Mouse (Mus musculus): ENCODE measurements at regions not wholly inside any gene's neighbourhood (a gene's known extent, or its start where the extent isn't known, plus 50 kb on each side); places are given as distances from the start of the nearest gene placed in this dataset.

DNA sequence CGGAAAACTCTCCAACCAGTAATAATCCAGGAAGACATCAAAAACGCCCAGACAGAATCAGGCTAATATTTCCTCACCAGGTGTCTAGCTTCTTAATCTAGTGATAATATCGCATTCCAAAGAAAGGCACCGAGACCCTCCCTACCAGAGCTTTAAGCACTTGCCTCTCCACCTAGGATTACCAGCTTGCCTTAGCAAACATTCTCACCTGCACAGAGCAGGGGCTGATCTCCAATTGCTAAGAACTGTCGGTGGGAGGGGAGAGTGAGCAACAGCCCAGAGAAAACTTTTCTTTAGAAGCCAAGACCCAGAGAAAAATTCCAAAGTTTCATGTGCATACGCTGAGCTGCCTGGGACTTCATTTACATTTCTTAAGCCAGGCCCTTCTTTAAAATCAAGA, 511.6 kb upstream of the Atp11b start:
- TF ChIP-seq POLR2A (IDR thresholded peaks at IDR 0.05; ENCODE audit: borderline replicate concordance, insufficient read depth, low read length) (no peak), CTCF (IDR thresholded peaks at IDR 0.05; ENCODE audit: borderline replicate concordance, insufficient read depth, low read depth, low read length) (no peak)
